Mouse (Mus musculus) intestine, embryonic 15.5 days (tissue): ENCODE measurements around the gene Olfr914. TPM values are rescaled to one million over a fixed set of nuclear protein-coding genes. Genes with fewer than 3 reads are reported as not detected.

Source experiments
- ATAC-seq: fragments of 200-750 bp; cut with Nextera tagmentation; 2 replicates; pipeline ENCODE4 v1.8.0; 2017; ENCODE audit warnings: moderate TSS enrichment, moderate library complexity
- H3K27ac ChIP-seq: fragments of 300-500 bp; sonication (generic); 2 replicates; pipeline ENCODE4 v1.5.1; 2015; ENCODE audit warnings: mild to moderate bottlenecking, inconsistent platforms
- H3K27me3 ChIP-seq: fragments of 300-500 bp; sonication (generic); replicated peaks from 2 replicates; pipeline ENCODE4 v1.6.1; 2015; ENCODE audit warnings: inconsistent platforms
- H3K36me3 ChIP-seq: fragments of 300-500 bp; sonication (generic); 2 replicates; pipeline ENCODE4 v1.6.1; 2015; ENCODE audit warnings: inconsistent platforms
- H3K4me1 ChIP-seq: fragments of 300-500 bp; sonication (generic); replicated peaks from 2 replicates; pipeline ENCODE4 v1.6.1; 2015; ENCODE audit warnings: inconsistent platforms
- H3K4me2 ChIP-seq: fragments of 300-500 bp; sonication (generic); replicated peaks from 2 replicates; pipeline ENCODE4 v1.6.1; 2015; ENCODE audit warnings: mild to moderate bottlenecking, inconsistent platforms
- H3K4me3 ChIP-seq: fragments of 300-500 bp; sonication (generic); replicated peaks from 2 replicates; pipeline ENCODE4 v1.5.1; 2015; ENCODE audit warnings: inconsistent platforms
- H3K9ac ChIP-seq: fragments of 300-500 bp; sonication (generic); 2 replicates; pipeline ENCODE4 v1.6.1; 2015; ENCODE audit warnings: inconsistent platforms
- H3K9me3 ChIP-seq: fragments of 300-500 bp; sonication (generic); 2 replicates; pipeline ENCODE4 v1.6.1; 2016; ENCODE audit warnings: inconsistent platforms
- WGBS: fragments of 180-500 bp; shearing (Covaris S2); methylation state at CpG from one replicate; pipeline ENCODE4 v1.1.7; 2015; 5-methylcytosine and 5-hydroxymethylcytosine counted together
- polyA plus RNA-seq: library from polyadenylated mRNA; unstranded; fragments of >200 nt; fragmentation: Nextera tagmentation; extraction: Ambion mirVana; gene quantifications from 2 replicates; pipeline ENCODE4 v1.2.1, GENCODE M21; 2015

Olfr914 gene
- not detected in 2 replicates for polyA plus RNA-seq

DNA sequence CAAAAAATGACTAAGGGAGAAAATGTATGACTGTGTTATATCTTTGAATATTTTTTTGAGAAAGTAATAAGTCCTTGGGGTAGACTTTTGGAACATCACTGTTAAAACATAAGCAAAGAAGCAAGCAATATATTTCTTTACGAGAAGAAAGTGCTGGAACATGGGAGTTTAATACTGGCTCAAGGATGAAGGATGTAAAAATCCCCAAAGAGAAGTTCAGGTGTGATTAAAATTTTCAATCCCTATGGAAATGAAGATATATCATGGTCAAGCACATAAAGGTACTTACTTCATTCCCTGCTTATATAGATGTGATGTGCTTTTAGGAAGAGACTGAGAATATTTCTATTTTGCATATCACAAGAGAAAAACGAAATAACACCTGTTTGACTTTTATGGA lies at the start of gene Olfr914:
Gene Olfr914 (plus strand): TSS at position 301 of the 400 bp plus-strand sequence.
- H3K4me2 ChIP-seq = no peak within 1 kb of the TSS
- no peak within 1 kb of the TSS for H3K4me3 ChIP-seq
- no peaks in the 10 kb centered on the region for H3K36me3 ChIP-seq
- no peaks in the 10 kb centered on the region for H3K27me3 ChIP-seq
- H3K9ac ChIP-seq = no peak within 1 kb of the TSS
- H3K9me3 ChIP-seq = no peaks in the 10 kb centered on the region
- WGBS = 65% methylated on average over 2 of the region's 2 CpGs
- no peaks in the 10 kb centered on the region for H3K4me1 ChIP-seq
- ATAC-seq = no peak
- no peak within 1 kb of the TSS for H3K27ac ChIP-seq

DNA sequence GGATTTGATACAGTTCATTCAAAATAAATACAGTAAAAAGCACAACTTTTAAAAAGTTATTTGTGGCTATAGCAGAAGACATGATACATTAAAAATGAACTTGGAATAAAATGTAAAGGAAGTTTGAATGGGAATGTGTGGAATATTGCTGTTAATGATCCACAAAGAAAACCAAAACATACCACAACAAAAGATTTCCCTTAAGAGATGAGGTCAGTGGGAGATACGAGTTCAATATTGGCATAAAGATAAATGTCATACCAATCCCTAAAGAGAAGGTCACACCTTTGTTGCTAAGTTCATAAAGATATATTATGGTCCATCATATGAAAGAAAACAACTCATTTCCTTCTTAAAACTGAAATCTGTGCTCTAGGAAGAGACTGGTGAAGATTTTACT lies 25.0 kb upstream of the Olfr914 start, which contains the start of gene Olfr912:
Gene Olfr912 (plus strand): TSS at position 301 of the 400 bp plus-strand sequence.
- Histone ChIP-seq H3K4me3 (no peak within 1 kb of the TSS), H3K9ac (no peak within 1 kb of the TSS), H3K4me2 (no peak within 1 kb of the TSS), H3K27ac (no peak within 1 kb of the TSS), H3K9me3 (no peaks in the 10 kb centered on the region), H3K27me3 (no peaks in the 10 kb centered on the region), H3K36me3 (no peaks in the 10 kb centered on the region), H3K4me1 (no peaks in the 10 kb centered on the region)
- no peak for ATAC-seq
- WGBS = 66% methylated on average over 1 of the region's 1 CpGs

DNA sequence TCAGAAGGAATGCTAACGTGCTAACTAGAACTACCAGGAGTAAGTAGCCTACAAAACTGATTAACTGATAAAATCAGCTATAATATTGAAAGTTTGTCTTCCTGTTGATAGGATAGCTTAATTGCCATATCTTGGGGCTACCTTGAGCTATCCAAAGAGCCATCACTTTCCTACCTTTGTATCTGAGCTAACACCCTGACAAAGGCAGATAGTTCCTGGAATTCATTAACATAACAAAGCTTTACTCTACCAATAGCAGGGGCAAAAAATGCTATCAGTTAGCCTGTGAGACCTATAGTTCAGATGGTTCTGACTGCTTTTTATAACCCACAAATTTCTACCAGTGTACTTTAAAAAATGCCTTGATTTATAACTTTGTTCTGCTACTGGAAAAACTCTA lies 13.8 kb upstream of the Olfr914 start:
- no peak for ATAC-seq
- WGBS = 50% methylated on average over 1 of the region's 1 CpGs
- Histone ChIP-seq H3K9me3 (no peaks in the 10 kb centered on the region), H3K27me3 (no peaks in the 10 kb centered on the region), H3K9ac (no peak overlapping the region), H3K27ac (no peak overlapping the region), H3K4me1 (no peaks in the 10 kb centered on the region), H3K36me3 (no peaks in the 10 kb centered on the region), H3K4me2 (no peak overlapping the region), H3K4me3 (no peak overlapping the region)

DNA sequence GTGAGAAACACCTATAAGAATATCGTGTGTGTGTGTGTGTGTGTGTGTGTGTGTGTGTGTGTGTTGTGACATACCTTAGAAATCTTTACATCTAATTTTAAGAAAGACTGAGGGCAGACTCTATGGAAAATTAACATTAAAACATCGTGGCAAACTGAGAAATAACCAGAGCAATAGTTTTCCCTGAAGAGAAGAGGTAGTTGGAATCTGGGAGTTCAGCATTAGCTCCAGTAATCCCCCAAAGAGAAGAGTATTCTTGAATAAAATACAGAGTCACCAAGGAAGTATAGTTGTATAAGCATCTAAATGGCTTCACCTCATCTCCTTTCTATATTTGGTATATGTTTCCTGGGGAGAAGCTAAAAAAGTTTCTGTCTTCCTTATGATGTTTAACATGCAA lies 12.4 kb upstream of the Olfr914 start, which contains the start of gene Olfr913:
Gene Olfr913 (plus strand): TSS at position 301 of the 400 bp plus-strand sequence.
- Histone ChIP-seq H3K27ac (no peak within 1 kb of the TSS), H3K4me1 (no peaks in the 10 kb centered on the region), H3K9me3 (no peaks in the 10 kb centered on the region), H3K9ac (no peak within 1 kb of the TSS), H3K27me3 (no peaks in the 10 kb centered on the region), H3K36me3 (no peaks in the 10 kb centered on the region), H3K4me2 (no peak within 1 kb of the TSS), H3K4me3 (no peak within 1 kb of the TSS)
- WGBS = 62% methylated on average over 2 of the region's 2 CpGs
- ATAC-seq = no peak

DNA sequence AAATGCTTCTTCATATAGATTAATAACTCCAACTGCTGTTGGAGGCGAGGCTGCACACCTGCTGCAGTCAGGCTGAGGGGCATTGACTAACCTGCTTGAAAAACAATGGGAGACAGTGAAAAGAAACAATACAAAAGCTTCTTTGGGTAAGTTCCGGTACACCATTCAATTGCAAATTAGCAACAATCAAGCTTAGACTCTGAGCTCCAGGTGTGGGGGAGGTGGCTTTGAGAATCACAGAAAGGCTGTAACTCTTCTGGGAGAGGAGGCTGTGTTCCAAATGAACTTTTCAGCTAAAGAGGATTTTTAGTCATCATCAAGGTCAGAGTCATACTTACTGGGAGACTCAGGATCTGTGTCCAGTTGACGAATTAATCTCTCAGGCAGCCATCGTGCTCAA lies 27.5 kb downstream of the Olfr914 start:
- Histone ChIP-seq H3K27me3 (no peaks in the 10 kb centered on the region), H3K36me3 (no peaks in the 10 kb centered on the region), H3K4me3 (no peak overlapping the region), H3K9ac (no peak overlapping the region), H3K27ac (no peak overlapping the region), H3K9me3 (no peaks in the 10 kb centered on the region), H3K4me1 (no peaks in the 10 kb centered on the region), H3K4me2 (no peak overlapping the region)
- no peak for ATAC-seq
- 77% methylated on average over 4 of the region's 4 CpGs for WGBS

DNA sequence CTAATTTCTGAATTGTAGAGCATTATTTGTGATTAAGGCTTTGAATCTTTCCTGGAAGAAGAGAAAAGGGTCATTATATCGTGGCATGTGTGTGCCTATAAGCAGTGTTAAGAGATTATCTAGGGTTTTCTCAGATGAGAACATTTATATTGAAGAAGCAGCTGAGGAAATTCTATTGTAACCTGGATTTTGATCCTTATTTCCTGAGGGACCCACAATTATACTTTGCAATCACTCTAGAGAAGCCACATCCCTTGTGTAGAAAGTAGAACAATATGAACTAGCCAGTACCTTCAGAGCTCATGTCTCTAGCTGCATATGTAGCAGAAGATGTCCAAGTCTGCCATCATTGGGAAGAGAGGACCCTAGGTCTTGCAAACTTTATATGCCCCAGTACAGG lies 54.9 kb downstream of the Olfr914 start, which contains the start of gene Olfr916:
Gene Olfr916 (minus strand): TSS at position 101 of the 400 bp plus-strand sequence.
- ATAC-seq = no peak
- H3K27ac ChIP-seq = no peak within 1 kb of the TSS
- no peaks in the 10 kb centered on the region for H3K9me3 ChIP-seq
- no peak within 1 kb of the TSS for H3K9ac ChIP-seq
- no peaks in the 10 kb centered on the region for H3K4me1 ChIP-seq
- H3K27me3 ChIP-seq = no peaks in the 10 kb centered on the region
- H3K36me3 ChIP-seq = no peaks in the 10 kb centered on the region
- no peak within 1 kb of the TSS for H3K4me3 ChIP-seq
- no peak within 1 kb of the TSS for H3K4me2 ChIP-seq
- 73% methylated on average over 1 of the region's 1 CpGs for WGBS

Other genes starting within 250 kb of the Olfr914 start
- not detected in 2 replicates for gene Olfr250, start 238.2 kb upstream of the Olfr914 start, polyA plus RNA-seq
- not detected in 2 replicates for gene Olfr251, start 228.0 kb upstream of the Olfr914 start, polyA plus RNA-seq
- gene Olfr147, start 203.4 kb upstream of the Olfr914 start, polyA plus RNA-seq = not detected in 2 replicates
- not detected in 2 replicates for gene Olfr901, start 175.6 kb upstream of the Olfr914 start, polyA plus RNA-seq
- not detected in 2 replicates for gene Olfr902, start 157.4 kb upstream of the Olfr914 start, polyA plus RNA-seq
- not detected in 2 replicates for gene Olfr904, start 142.0 kb upstream of the Olfr914 start, polyA plus RNA-seq
- gene Olfr905, start 134.0 kb upstream of the Olfr914 start, polyA plus RNA-seq = not detected in 2 replicates
- gene Olfr906, start 118.0 kb upstream of the Olfr914 start, polyA plus RNA-seq = not detected in 2 replicates
- gene Olfr907, start 109.3 kb upstream of the Olfr914 start, polyA plus RNA-seq = not detected in 2 replicates
- gene Olfr911-ps1, start 83.5 kb upstream of the Olfr914 start, polyA plus RNA-seq = not detected in 2 replicates
- gene Olfr910, start 67.3 kb upstream of the Olfr914 start, polyA plus RNA-seq = not detected in 2 replicates
- not detected in 2 replicates for gene Olfr912, start 24.9 kb upstream of the Olfr914 start, polyA plus RNA-seq
- not detected in 2 replicates for gene Olfr913, start 12.3 kb upstream of the Olfr914 start, polyA plus RNA-seq
- gene Olfr916, start 54.8 kb downstream of the Olfr914 start, polyA plus RNA-seq = not detected in 2 replicates
- not detected in 2 replicates for gene Olfr917, start 60.7 kb downstream of the Olfr914 start, polyA plus RNA-seq
- gene Olfr918, start 69.5 kb downstream of the Olfr914 start, polyA plus RNA-seq = not detected in 2 replicates
- gene Olfr919, start 98.6 kb downstream of the Olfr914 start, polyA plus RNA-seq = not detected in 2 replicates
- 14.7 and 15.2 TPM in 2 replicates for gene Vwa5a, start 113.2 kb downstream of the Olfr914 start, polyA plus RNA-seq
- 0.03 TPM in 1 of 2 replicates, not detected in the other for gene Olfr920, start 147.2 kb downstream of the Olfr914 start, polyA plus RNA-seq
- not detected in 2 replicates for gene Olfr921, start 168.0 kb downstream of the Olfr914 start, polyA plus RNA-seq
- not detected in 2 replicates for gene Olfr922, start 209.5 kb downstream of the Olfr914 start, polyA plus RNA-seq
- not detected in 2 replicates for gene Olfr923, start 221.4 kb downstream of the Olfr914 start, polyA plus RNA-seq
- gene Olfr924, start 239.3 kb downstream of the Olfr914 start, polyA plus RNA-seq = not detected in 2 replicates
- not detected in 2 replicates for gene Olfr26, start 250.0 kb downstream of the Olfr914 start, polyA plus RNA-seq